Mouse (Mus musculus): ENCODE data around the gene Dnajc17. TPM values are rescaled to one million over a fixed set of nuclear protein-coding genes. Genes with fewer than 3 reads are reported as not detected.
A peak's percentile ranks its signal among the peaks of the same experiment; 100 is the strongest.

The Dnajc17 gene
- total RNA-seq, 2 experiments from 2014 or later = 15.5 to 19.3 TPM

DNA sequence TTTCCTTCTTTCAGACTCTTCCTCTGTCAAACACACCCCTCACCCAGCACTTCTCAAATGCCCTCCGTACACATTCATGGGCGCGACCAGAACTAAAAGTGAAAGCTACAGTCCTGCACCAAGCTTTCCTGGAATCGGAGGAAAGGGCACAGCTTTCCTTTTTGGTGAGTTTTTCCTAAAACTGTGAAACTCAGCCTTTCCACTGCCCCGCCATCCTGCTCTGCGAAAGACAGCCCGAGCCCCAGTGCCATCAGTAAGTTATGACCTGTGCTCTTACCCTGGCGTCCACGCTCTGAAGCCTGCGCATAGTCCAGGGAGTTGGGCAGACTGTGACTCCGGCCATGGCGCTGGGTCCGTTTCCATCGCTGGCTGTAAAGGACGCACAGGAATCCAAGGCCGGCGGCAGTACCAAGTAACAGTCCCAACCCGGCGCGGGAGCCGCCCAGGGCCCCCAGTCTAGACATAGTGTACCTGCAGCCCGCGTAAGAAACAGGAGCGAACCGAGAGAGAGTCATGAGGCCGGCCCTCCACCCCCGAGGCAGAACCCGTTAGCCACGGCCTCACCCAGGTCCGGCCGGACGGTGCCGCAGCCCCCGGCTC is 52.4 kb downstream of the Dnajc17 start:
- DNase-seq (ENCODE audit: extremely low spot score in 1 of 2, low spot score in 2 of 2) = no peak
- peak overlapping the region; percentile 80 for H3K27ac ChIP-seq
- TF ChIP-seq CTCF (IDR thresholded peaks at IDR 0.05) = no peak
- H3K4me3 ChIP-seq = peak overlapping the region; percentile 93
- intact Hi-C loops (cut with DNase I) = loop anchor here (2.0 kb wide), 1 partner anchor 33 kb away; no protein-coding TSS in a partner anchor

DNA sequence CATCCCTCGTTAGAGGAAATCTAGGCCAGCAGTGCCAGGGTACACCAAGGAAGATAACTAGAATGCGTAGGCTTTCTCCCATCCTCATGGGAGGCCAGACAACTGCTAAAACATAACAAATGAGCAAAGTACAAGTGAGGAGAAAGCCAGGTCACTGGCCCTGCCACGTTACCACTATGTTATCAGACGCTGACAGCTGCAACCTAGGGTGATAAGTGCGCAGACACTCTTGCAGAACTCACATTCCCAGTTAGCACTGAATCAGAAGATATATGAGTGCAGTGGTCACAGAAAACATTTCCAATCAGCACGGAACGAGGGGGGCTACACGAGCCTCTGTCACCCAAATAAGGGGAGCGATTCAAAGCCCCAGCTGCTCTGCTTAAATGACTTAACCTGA is 53.2 kb downstream of the Dnajc17 start:
- Histone ChIP-seq H3K27ac (no peak overlapping the region), H3K4me3 (no peak overlapping the region; the same call in 1 of the 2 replicates)
- no peak for TF ChIP-seq CTCF (IDR thresholded peaks at IDR 0.05)
- no peak for DNase-seq (ENCODE audit: extremely low spot score in 1 of 2, low spot score in 2 of 2)
- intact Hi-C loops (cut with DNase I) = no loop called here

DNA sequence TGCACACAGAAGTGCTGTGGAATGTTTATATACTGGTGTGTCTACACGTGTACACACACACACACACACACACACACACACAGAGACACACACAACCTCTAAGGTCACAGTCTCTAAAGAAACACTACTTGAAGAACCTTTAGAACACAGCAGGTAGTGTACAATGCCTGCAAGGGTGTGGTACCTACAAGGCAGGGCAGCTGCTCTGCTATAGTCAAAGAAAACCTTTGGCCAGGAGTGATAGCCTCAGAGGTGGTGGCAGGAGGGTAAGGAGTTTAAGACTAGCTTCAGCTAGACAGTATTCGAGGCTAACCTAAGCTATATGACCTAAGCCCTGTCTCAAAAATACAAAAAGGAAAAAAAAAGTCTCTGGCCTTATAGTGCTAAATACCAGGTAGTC is 53.9 kb downstream of the Dnajc17 start:
- H3K27ac ChIP-seq = no peak overlapping the region
- no peak for TF ChIP-seq CTCF (IDR thresholded peaks at IDR 0.05)
- intact Hi-C loops (cut with DNase I) = no loop called here

DNA sequence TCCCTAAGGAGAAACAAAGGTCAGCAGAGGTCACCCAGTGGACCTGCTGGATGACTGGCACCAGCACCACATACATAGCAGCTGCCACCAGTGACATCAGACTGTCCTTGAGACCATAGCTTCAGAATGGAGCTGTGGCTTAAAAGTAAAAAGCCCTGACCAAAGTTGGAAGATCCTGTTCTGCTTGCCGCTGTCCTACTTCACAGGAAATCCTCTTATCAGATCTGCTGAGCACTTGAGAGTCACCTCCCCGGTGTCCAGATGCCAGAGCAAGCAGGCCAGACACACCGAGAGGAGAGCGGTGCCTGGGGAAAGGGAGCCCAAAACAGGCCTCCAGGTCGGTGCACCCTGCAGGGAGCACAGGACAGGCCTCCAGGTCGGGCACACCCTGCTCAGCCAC is 56.3 kb downstream of the Dnajc17 start:
- no peak for DNase-seq (ENCODE audit: extremely low spot score in 1 of 2, low spot score in 2 of 2)
- Histone ChIP-seq H3K27ac (no peak overlapping the region), H3K4me3 (no peak overlapping the region)
- TF ChIP-seq CTCF (IDR thresholded peaks at IDR 0.05) = no peak
- intact Hi-C loops (cut with DNase I) = no loop called here

More for the DNA sequence above, 53.9 kb downstream of the Dnajc17 start:
- H3K4me3 ChIP-seq = no peak overlapping the region
- no peak for DNase-seq (ENCODE audit: extremely low spot score in 1 of 2, low spot score in 2 of 2)

DNA sequence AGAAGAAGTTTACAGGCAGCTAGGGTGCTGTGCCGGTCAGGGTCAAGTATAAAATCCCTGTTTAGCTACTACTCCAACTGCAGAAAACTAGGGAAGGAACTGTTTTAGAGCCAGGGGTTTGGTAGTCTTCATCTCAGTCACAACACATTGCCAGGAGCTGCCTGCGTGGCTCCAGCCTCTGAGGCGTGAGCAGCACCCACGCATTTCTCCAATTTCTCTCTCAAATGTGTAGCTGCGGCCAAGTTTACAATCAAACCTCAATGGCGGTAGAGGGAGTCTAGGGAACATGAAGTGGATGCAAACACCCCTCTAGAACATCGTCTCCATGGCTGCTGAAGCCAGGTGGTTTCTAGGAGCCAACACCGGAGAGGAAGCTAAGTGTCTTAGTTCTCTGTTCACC is 60.8 kb downstream of the Dnajc17 start:
- TF ChIP-seq CTCF (IDR thresholded peaks at IDR 0.05) = no peak
- Histone ChIP-seq H3K27ac (peak overlapping the region; percentile 24; the same call in 1 of the 2 replicates), H3K4me3 (no peak overlapping the region)
- DNase-seq (ENCODE audit: extremely low spot score in 1 of 2, low spot score in 2 of 2) = no peak
- intact Hi-C loops (cut with DNase I) = no loop called here

DNA sequence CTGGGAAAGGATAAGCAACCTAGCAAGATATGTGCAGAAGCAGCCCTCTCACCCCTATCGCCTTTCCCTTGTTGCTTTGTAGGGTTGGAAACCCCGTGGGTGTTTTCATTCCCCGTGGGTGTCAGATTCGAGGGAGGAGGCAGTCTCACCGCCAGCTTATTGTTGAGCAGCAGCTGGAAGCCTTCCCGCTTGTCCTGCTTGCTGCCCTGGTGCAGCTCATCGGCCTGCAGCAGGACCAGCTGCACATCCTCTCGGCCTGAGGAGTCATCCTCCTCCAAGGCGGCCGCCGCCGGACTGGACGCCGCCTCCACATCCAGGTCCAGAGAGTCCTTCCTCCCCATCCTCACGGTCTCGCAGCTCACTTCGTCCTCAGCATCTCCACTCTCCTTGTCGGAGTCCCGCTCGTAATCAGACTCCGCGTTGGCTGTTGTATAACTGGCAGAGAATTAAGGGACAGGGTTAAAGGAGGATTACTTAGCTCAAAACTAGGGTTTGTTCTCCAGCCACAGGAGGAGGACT is 61.4 kb downstream of the Dnajc17 start:
- no peak for DNase-seq (ENCODE audit: extremely low spot score in 1 of 2, low spot score in 2 of 2)
- TF ChIP-seq CTCF (IDR thresholded peaks at IDR 0.05) = no peak
- peak overlapping the region; percentile 24; the same call in 1 of the 2 replicates for H3K27ac ChIP-seq
- H3K4me3 ChIP-seq = no peak overlapping the region
- intact Hi-C loops (cut with DNase I) = no loop called here

DNA sequence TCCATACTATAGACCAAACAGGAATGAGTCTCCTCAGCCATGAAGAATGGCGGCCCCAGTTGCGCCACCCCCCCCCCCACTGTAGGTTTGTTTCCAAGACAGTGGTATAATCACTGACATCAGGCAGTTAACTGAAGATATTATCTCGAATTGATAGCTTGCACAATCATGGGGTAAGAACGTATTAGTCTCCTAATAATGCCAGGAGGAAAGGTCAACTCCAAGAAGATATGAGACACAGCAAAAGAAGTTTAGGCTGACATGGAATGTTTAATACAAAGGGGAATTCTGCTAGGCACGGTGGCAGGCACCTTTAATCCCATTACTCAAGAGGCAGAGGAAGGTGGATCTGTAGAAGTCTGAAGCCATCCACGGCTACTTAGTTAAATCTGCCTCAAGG is 62.2 kb downstream of the Dnajc17 start:
- H3K4me3 ChIP-seq = no peak overlapping the region
- TF ChIP-seq CTCF (IDR thresholded peaks at IDR 0.05) = no peak
- H3K27ac ChIP-seq = no peak overlapping the region
- intact Hi-C loops (cut with DNase I) = no loop called here
- DNase-seq (ENCODE audit: extremely low spot score in 1 of 2, low spot score in 2 of 2) = no peak

DNA sequence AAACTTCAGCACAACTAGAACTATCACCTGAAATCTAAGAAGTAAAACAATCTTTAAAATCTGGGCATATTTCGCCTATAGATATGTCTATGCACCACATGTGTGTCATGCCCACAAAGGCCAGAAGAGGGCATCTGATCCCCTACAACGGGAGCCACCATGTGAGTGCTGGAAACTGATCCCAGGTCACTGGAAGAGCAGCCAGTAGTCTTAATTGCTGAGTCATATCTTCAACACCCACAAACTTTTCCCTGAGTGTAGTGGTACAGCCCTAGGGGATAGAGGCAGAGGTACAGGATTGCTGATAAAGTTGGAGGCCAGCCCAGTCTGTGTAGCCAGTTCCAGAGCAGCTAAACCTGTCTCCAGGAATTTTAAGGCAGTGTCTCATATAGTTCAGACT is 63.4 kb downstream of the Dnajc17 start:
- intact Hi-C loops (cut with DNase I) = no loop called here
- TF ChIP-seq CTCF (IDR thresholded peaks at IDR 0.05) = no peak; the same call in 1 of the 2 replicates
- H3K27ac ChIP-seq = no peak overlapping the region
- H3K4me3 ChIP-seq = no peak overlapping the region
- no peak for DNase-seq (ENCODE audit: extremely low spot score in 1 of 2, low spot score in 2 of 2)

DNA sequence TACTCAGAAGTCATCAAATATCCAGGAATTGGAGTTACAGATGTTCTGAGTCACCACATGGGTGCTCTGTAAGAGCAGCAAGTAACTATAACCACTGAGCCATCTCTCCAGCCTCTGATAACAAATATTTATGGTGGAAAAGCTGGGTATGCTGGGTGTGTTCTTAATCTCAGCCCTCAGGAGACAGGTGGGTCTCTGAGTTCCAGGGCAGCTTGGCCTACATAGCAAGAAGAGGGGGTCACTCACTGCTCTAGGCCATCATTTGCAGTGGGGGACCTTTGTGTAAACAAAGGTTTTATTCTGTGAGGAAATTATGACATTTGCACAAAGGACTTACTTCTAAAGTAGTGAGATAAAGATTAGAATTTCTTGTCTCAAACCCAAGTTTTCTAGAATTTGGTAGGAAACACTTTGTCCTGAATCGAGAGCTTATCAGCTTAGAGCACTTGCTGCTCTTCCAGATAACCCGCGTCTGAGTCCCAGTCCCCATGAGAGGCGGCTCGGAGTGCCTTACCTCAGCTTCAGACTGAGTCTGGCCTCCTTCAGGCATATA is 72.2 kb downstream of the Dnajc17 start:
- Histone ChIP-seq H3K27ac (no peak overlapping the region), H3K4me3 (no peak overlapping the region)
- intact Hi-C loops (cut with DNase I) = no loop called here
- no peak for DNase-seq (ENCODE audit: extremely low spot score in 1 of 2, low spot score in 2 of 2)
- no peak for TF ChIP-seq CTCF (IDR thresholded peaks at IDR 0.05)

Other genes starting within 250 kb of the Dnajc17 start
- gene Ccdc32, start 179.4 kb downstream of the Dnajc17 start, total RNA-seq (2021) = 10 to 100 TPM; 46.1 to 49.7 TPM
- gene Rpusd2, start 174.0 kb downstream of the Dnajc17 start, total RNA-seq (2021) = 1 to 10 TPM; 7.7 to 7.8 TPM
- gene Knl1, start 161.7 kb downstream of the Dnajc17 start, total RNA-seq (2021) = under 1 TPM; 0.07 to 0.19 TPM
- under 1 TPM; 0.82 to 0.97 TPM for gene Rad51, start 96.0 kb downstream of the Dnajc17 start, total RNA-seq (2021)
- gene Rmdn3, start 51.8 kb downstream of the Dnajc17 start, total RNA-seq (2021) = 10 to 100 TPM; 62.4 to 62.9 TPM
- gene Gchfr, start 41.0 kb downstream of the Dnajc17 start, total RNA-seq (2021) = not detected
- not detected for gene Gm14137, start 34.3 kb downstream of the Dnajc17 start, total RNA-seq (2021)
- 10 to 100 TPM; 38.0 to 41.9 TPM for gene Zfyve19, start 178 bp downstream of the Dnajc17 start, total RNA-seq (2021)
- not detected for gene Ppp1r14d, start 21.1 kb upstream of the Dnajc17 start, total RNA-seq (2021)
- gene Spint1, start 28.6 kb upstream of the Dnajc17 start, total RNA-seq (2021) = 1 to 10 TPM in 1 of 2 experiments, under 1 TPM in 1; 0.96 to 1.2 TPM
- gene Rhov, start 62.5 kb upstream of the Dnajc17 start, total RNA-seq (2021) = 10 to 100 TPM in 1 of 2 experiments, 1 to 10 TPM in 1; 9.8 to 11.1 TPM
- 10 to 100 TPM; 47.2 to 50.8 TPM for gene Vps18, start 79.9 kb upstream of the Dnajc17 start, total RNA-seq (2021)
- gene Dll4, start 117.0 kb upstream of the Dnajc17 start, total RNA-seq (2021) = 1 to 10 TPM; 2.3 to 2.4 TPM
- 1 to 10 TPM; 7.5 to 8.7 TPM for gene Chac1, start 142.4 kb upstream of the Dnajc17 start, total RNA-seq (2021)

Measured in left cerebral cortex, adult 2 months (tissue).